Mouse (Mus musculus) adrenal gland (tissue): Measurements from ENCODE around the gene Tsks.

Experiments
- intact Hi-C: fragments of 180-260 bp; cut with DNase I; formaldehyde crosslinking; loops from one replicate; pipeline ENCODE4 v1.15.1; 2025

Gene Tsks

GRCm38 (mm10) chr7:44938680-44939079 is 4.3 kb upstream of the Tsks start:
- intact Hi-C loops, result no loop called here

- intact Hi-C loops, result loop anchor here (10.0 kb wide), 1 partner anchor 45 kb away; no protein-coding TSS in a partner anchor
Measured at GRCm38 (mm10) chr7:44949922-44950321, 6.9 kb downstream of the Tsks start.

- intact Hi-C loops, result loop anchor here (10.0 kb wide), 1 partner anchor 47 kb away; no protein-coding TSS in a partner anchor
Measured at GRCm38 (mm10) chr7:44951960-44952359, 9.0 kb downstream of the Tsks start.

- intact Hi-C loops, result loop anchor here (10.0 kb wide), 1 partner anchor 48 kb away; no protein-coding TSS in a partner anchor
Measured at GRCm38 (mm10) chr7:44952611-44953306, 9.8 kb downstream of the Tsks start.

- intact Hi-C loops, result loop anchor here (10.0 kb wide), 1 partner anchor 49 kb away; no protein-coding TSS in a partner anchor
Measured at GRCm38 (mm10) chr7:44953561-44953960, 10.6 kb downstream of the Tsks start.

- intact Hi-C loops, result loop anchor here (10.0 kb wide), 1 partner anchor 49 kb away; no protein-coding TSS in a partner anchor
Measured at GRCm38 (mm10) chr7:44954091-44954885, 11.3 kb downstream of the Tsks start.

- intact Hi-C loops, result loop anchor here (10.0 kb wide), 1 partner anchor 51 kb away; no protein-coding TSS in a partner anchor
Measured at GRCm38 (mm10) chr7:44955628-44956027, 12.6 kb downstream of the Tsks start.

- intact Hi-C loops, result loop anchor here (10.0 kb wide), 1 partner anchor 51 kb away; no protein-coding TSS in a partner anchor
Measured at GRCm38 (mm10) chr7:44956266-44956665, 13.3 kb downstream of the Tsks start.

GRCm38 (mm10) chr7:44957183-44957835 is 14.3 kb downstream of the Tsks start:
- intact Hi-C loops, result loop anchor here (10.0 kb wide), 1 partner anchor 53 kb away; no protein-coding TSS in a partner anchor

GRCm38 (mm10) chr7:44958208-44958607 is 15.2 kb downstream of the Tsks start:
- intact Hi-C loops, result loop anchor here (10.0 kb wide), 1 partner anchor 53 kb away; no protein-coding TSS in a partner anchor

- intact Hi-C loops, result loop anchor here (10.0 kb wide), 1 partner anchor 54 kb away; no protein-coding TSS in a partner anchor
Measured at GRCm38 (mm10) chr7:44959281-44959680, 16.3 kb downstream of the Tsks start.

- intact Hi-C loops, result loop anchor here (5.0 to 10.0 kb wide), 2 partner anchors 33 to 55 kb away; partner anchors contain the start of gene Ap2a1
Measured at GRCm38 (mm10) chr7:44959874-44960511, 17.0 kb downstream of the Tsks start.

GRCm38 (mm10) chr7:44960512-44960910 is 17.5 kb downstream of the Tsks start:
- intact Hi-C loops, result loop anchor here (5.0 kb wide), 1 partner anchor 33 kb away; the partner anchor contains the start of gene Ap2a1

- intact Hi-C loops, result loop anchor here (5.0 kb wide), 1 partner anchor 35 kb away; the partner anchor contains the start of gene Ap2a1
Measured at GRCm38 (mm10) chr7:44962337-44962736, 19.3 kb downstream of the Tsks start.

GRCm38 (mm10) chr7:44962831-44963230 is 19.8 kb downstream of the Tsks start:
- intact Hi-C loops, result loop anchor here (5.0 kb wide), 1 partner anchor 36 kb away; the partner anchor contains the start of gene Ap2a1

- intact Hi-C loops, result loop anchor here (5.0 kb wide), 1 partner anchor 38 kb away; the partner anchor contains the start of gene Ap2a1
Measured at GRCm38 (mm10) chr7:44964990-44965389, 22.0 kb downstream of the Tsks start.

GRCm38 (mm10) chr7:44965975-44966374 is 23.0 kb downstream of the Tsks start:
- intact Hi-C loops, result no loop called here

GRCm38 (mm10) chr7:44966638-44967037 is 23.6 kb downstream of the Tsks start:
- intact Hi-C loops, result no loop called here

- intact Hi-C loops, result no loop called here
Measured at GRCm38 (mm10) chr7:44970231-44970691, 27.3 kb downstream of the Tsks start.

GRCm38 (mm10) chr7:44971142-44971541 is 28.1 kb downstream of the Tsks start:
- intact Hi-C loops, result no loop called here
